Mouse (Mus musculus) embryonic facial prominence, embryonic 14.5 days (tissue): Measurements from ENCODE around the gene Adcy9. TPM values are rescaled to one million over a fixed set of nuclear protein-coding genes. Genes with fewer than 3 reads are reported as not detected.

Experiments
- polyA plus RNA-seq: library from polyadenylated mRNA; unstranded; fragments of >200 nt; fragmentation: Nextera tagmentation; extraction: Ambion mirVana; gene quantifications from 2 replicates; pipeline ENCODE4 v1.2.1, GENCODE M21; 2014

Adcy9 gene
- polyA plus RNA-seq, 1 experiment from 2014 or later = 3.5 TPM

Other genes starting within 250 kb of the Adcy9 start
- 41.6 and 43.0 TPM in 2 replicates for gene Crebbp, start 206.5 kb downstream of the Adcy9 start, polyA plus RNA-seq
- gene Srl, start 121.3 kb upstream of the Adcy9 start, polyA plus RNA-seq = 89.2 and 112 TPM in 2 replicates
- 16.6 and 17.2 TPM in 2 replicates for gene Tfap4, start 139.4 kb upstream of the Adcy9 start, polyA plus RNA-seq
- gene Glis2, start 174.2 kb upstream of the Adcy9 start, polyA plus RNA-seq = 34.7 and 36.3 TPM in 2 replicates
- 90.8 and 90.9 TPM in 2 replicates for gene Pam16, start 204.5 kb upstream of the Adcy9 start, polyA plus RNA-seq
- gene Vasn, start 219.4 kb upstream of the Adcy9 start, polyA plus RNA-seq = 31.3 and 32.4 TPM in 2 replicates
- gene Dnaja3, start 219.5 kb upstream of the Adcy9 start, polyA plus RNA-seq = 57.6 and 57.7 TPM in 2 replicates